Mouse (Mus musculus) lung, postnatal 0 days (tissue): ENCODE results near the gene Patz1.

ENCODE experiments used
- CTCF ChIP-seq: IDR thresholded peaks from 2 replicates; pipeline ENCODE4 v1.5.1; 2016; ENCODE audit warnings: antibody characterized with exemption, mild to moderate bottlenecking
- EP300 ChIP-seq: IDR thresholded peaks from 2 replicates; pipeline ENCODE4 v1.6.1; 2016; ENCODE audit warnings: antibody characterized with exemption, mild to moderate bottlenecking, control low read depth

- no peak for TF ChIP-seq EP300
- TF ChIP-seq CTCF, result no peak
Measured at GRCm38 (mm10) chr11:3349343-3349695, 60.6 kb downstream of the Patz1 start.
